Mouse (Mus musculus) heart, adult 11 months (tissue): ENCODE data around the gene Fbxo31.
A peak's percentile ranks its signal among the peaks of the same experiment; 100 is the strongest.

Source experiments
- DNase-seq: peaks from one replicate; pipeline ENCODE4 v3.0.0; 2022

Gene Fbxo31

DNA sequence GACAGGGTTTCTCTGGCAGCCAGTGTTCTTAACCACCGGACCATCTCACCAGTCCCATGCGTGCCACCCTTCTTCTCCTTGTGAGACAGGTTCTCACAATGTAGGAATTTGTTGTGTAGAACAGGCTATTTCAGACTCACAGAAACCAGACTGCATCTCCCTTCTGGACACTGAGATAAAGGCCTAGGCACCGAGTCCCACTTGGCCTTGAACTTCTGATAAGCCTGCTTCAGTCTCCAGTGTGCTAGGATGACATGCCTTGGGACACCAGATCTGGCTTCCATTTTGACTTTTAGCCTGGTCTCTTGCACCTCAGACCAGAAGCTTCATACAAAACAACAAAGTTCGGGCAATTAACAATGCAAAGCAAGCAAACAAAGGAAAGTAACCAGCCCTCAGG is 10.1 kb upstream of the Fbxo31 start:
- DNase-seq = no peak

- peak; percentile 100 for DNase-seq
Measured at GRCm38 (mm10) chr8:121585159-121585825, 6.7 kb upstream of the Fbxo31 start.

DNA sequence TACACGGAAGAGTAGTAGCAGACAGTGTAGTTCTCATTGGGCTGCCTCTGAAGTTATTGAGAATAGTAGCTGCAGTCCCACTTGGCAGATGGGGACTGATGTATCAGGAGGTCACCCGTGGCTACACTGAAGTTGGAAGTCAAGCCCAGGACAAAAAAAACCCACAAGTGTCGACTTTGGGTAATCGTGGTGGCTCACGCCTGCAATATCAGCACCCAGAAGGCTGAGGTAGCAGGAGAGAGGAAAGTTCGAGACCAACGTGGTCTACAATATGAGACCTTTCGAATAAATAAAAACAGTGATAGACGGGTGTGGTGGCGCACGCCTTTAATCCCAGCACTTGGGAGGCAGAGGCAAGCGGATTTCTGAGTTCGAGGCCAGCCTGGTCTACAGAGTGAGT is 6.1 kb upstream of the Fbxo31 start:
- DNase-seq = peak; percentile 92

- DNase-seq = peak; percentile 94
Measured at GRCm38 (mm10) chr8:121583653-121584052, 5.0 kb upstream of the Fbxo31 start.

DNA sequence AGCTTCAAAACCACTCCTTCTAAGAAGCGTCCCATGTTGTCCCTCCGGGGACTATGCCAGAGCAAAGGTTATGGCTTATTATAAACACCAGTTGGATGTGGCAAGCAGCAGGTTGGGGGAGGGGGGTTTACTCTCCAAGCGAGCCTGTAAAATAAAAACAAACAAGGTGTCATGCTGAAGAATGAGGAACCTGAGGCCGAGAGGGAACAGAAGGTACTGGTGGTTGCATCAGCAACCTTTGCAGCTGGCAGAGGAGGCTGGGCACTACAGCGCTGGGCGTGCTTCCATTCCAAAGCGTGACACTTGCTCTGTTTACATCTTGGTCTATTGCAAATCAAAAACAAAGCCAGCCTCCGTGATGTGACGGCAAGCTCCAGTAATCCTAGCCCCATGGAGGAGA is 1.9 kb upstream of the Fbxo31 start:
- no peak for DNase-seq

GRCm38 (mm10) chr8:121577751-121578675 is 593 bp downstream of the Fbxo31 start:
- no peak for DNase-seq

DNA sequence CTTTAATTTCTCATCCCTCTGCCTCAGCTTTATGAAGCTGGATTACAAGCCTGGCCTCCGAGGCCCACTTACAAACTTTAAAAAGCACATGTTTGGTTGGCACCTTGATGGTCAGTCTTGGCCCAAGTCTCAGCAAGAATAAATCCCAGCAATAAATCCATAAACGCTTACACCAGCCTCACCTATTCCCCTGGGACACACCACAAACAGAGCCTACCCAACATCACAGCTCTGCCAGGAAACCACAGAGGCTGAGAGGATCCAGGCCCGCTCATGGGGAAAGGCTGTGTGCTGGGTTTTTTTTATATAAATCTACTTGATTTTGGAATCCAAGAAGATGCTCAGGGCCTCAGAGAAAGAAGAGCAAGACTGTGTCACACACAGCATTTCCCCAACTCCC is 2.9 kb downstream of the Fbxo31 start:
- no peak for DNase-seq

DNA sequence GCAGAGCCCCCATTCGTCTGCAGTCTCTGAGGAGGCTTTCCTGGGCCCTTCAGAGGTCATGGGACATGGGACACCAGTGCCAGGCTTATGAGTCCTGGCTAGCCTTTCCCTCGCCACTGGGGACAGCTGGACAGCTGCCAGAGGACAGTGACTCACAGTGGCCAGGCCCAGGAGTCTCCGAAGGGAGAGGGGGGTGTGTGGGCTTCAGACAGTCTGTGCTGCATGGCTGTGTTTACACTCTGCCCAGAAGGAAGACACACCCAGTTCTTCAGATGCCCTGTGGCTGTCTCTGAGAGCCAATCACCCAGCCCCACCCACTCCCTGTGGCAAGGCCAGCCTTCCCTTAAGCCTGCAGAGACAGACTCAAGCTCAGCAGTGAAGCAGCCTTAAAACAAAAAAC is 5.3 kb downstream of the Fbxo31 start:
- peak; percentile 98 for DNase-seq

DNA sequence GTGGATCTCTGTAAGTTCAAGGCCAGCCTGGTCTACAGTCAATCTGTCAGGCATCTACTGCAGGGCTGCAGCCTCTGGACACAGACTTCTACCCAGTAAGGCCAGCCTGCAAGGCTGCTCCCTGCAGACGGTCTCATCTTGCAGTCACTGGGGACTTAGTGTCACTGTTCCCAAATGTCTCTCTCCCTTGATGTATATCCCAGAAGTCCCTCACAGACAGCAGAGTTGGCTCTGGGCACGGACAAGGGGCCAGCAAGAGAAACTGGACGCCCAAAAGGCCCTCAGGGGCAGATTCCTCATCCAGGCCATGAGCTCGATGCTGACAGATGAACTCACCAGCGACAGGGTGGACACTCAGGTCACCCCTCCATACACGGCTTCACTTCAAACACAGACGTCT is 6.5 kb downstream of the Fbxo31 start:
- DNase-seq = no peak

- no peak for DNase-seq
Measured at GRCm38 (mm10) chr8:121570801-121571200, 7.8 kb downstream of the Fbxo31 start.

- no peak for DNase-seq
Measured at GRCm38 (mm10) chr8:121570335-121570734, 8.3 kb downstream of the Fbxo31 start.

GRCm38 (mm10) chr8:121568321-121568720 is 10.3 kb downstream of the Fbxo31 start:
- no peak for DNase-seq

GRCm38 (mm10) chr8:121563701-121564100 is 14.9 kb downstream of the Fbxo31 start:
- DNase-seq = no peak

DNA sequence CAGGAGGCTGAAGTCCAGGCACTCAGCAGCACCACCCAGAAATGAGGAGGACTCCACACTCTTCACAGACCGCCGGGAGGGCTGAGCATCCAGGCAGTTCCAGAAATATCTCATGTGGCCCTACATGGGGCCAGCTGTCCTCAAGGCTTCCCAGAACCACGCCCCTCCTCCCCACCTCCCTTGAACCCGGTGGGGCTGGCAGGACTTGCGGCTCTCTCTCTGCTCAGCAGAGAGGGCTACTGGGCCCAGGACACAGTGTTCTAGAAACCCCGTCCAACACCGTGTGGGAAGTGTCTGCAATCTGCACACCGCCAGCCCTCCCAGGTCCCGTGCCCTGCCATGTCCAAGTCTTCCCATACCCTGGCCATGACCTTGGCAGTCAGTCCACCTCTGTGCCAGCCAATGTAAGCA is 15.7 kb downstream of the Fbxo31 start:
- peak; percentile 99 for DNase-seq

- peak; percentile 97 for DNase-seq
Measured at GRCm38 (mm10) chr8:121561636-121562345, 16.8 kb downstream of the Fbxo31 start.

- DNase-seq = peak; percentile 92
Measured at GRCm38 (mm10) chr8:121560432-121561100, 18.0 kb downstream of the Fbxo31 start.

- DNase-seq = peak; percentile 91
Measured at GRCm38 (mm10) chr8:121559801-121560200, 18.8 kb downstream of the Fbxo31 start.

DNA sequence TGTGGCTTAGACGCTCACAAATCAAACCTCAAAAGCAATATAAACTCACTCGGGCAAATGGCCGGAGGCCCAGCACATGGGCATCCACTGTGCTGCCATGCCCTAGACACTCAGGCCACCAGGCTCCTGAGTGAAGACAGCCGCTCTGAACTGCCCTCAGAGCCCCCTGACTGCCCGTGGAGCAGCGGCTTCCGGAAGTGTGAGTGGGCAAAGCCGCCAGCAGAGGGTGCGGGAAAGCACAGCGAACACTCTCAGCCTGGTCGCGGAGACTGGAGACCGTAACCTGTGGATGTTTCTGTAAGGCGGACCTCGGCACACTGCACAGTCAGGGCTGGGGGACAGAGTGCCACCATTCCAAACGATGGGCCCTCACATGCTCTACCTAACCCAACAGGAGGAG is 20.1 kb downstream of the Fbxo31 start:
- DNase-seq = peak; percentile 88

DNA sequence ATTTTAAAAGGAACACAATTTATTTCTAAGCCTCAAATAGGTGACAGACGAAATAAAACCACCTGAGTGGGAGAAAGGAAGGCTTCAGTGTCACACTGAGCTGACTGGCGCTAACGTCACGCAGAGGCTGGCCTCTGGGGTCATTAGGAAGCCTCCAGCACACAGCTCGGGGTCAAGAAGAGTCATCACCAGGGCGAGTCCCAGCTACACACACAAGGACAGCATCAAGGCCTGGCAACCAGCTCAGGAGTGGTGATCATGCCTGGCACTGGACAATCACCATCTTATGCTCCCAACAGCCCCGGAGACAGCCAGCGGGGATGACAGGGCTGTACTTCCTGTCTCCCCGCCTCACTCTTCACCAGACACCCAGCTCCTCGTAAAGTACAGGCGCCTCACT is 20.9 kb downstream of the Fbxo31 start:
- peak; percentile 75 for DNase-seq

DNA sequence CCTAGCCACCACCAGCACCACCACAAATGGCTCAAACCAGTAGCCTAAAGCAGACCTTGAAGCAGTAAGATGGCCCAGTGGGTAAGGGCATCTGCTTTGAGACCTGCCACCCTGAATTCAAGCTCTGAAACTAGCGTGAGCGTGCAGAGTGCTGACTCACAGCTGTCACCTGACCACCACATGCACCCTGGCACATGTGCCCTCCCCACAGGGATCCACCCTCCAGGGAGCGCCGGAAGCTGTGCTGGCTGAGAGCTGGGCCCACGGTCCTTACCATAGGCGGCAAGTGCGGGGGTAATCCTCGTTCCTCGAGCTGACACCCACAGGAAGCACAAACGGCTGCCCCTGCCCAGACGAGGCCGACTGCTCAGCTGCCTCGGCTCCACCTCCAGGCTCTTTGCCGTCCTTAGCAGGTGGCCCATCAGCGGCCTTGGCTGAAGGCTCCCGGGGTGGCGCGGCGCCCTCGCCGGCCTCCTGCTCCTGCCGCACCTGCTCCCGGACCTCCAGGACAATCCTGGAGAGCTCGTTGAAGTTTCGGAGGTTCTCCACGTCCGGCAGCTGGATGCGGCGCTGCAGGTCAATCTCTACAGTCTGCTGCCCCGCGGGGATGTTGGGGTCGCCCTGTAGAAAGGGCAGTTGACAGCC is 24.7 kb downstream of the Fbxo31 start:
- peak; percentile 80 for DNase-seq

DNA sequence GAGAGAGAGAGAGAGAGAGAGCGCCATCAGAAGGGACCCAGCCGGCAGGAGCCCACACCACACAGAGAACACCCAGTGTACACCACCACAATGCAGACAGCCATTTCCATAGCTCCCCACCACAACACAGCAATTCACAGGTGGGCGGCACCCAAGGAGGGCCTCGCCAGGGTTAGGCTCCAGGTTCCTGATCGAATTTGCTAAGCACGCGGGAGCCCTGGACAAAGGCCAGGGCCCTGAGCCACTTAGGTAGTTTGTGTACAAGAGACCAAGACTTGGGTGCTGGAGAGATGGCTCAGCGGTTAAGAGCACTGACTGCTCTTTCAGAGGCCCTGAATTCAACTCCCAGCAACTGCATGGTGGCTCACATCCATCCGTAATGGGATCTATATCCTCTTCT is 26.1 kb downstream of the Fbxo31 start:
- DNase-seq = peak; percentile 66
